Mouse (Mus musculus): ENCODE data around the gene Mgat5b.
A peak's percentile ranks its signal among the peaks of the same experiment; 100 is the strongest.

- TF ChIP-seq CTCF (IDR thresholded peaks at IDR 0.05; ENCODE audit: low read depth), result no peak
- TF ChIP-seq EP300 (IDR thresholded peaks at IDR 0.05; ENCODE audit: low read depth), result 0 out of 2 replicates have a peak, but pooled peaks have one; percentile 6
These were observed 109.0 kb downstream of the Mgat5b start for GRCm38 (mm10) chr11:117027681-117028080.
